Mouse (Mus musculus) embryonic facial prominence, embryonic 12.5 days (tissue): Measurements from ENCODE around the gene Dmrta2. TPM values are rescaled to one million over a fixed set of nuclear protein-coding genes. Genes with fewer than 3 reads are reported as not detected.

ENCODE experiments used
- ATAC-seq: fragments of 200-750 bp; cut with Nextera tagmentation; 2 replicates; pipeline ENCODE4 v1.8.0; 2017; ENCODE audit not compliant: insufficient number of reproducible peaks, insufficient read depth, low FRiP score, low TSS enrichment
- H3K27ac ChIP-seq: fragments of 300-500 bp; sonication (generic); 2 replicates; pipeline ENCODE4 v1.5.1; 2016; ENCODE audit warnings: mild to moderate bottlenecking
- H3K27me3 ChIP-seq: fragments of 300-500 bp; sonication (generic); 2 replicates; pipeline ENCODE4 v1.6.1; 2016; ENCODE audit warnings: mild to moderate bottlenecking, moderate library complexity
- H3K36me3 ChIP-seq: fragments of 300-500 bp; sonication (generic); 2 replicates; pipeline ENCODE4 v1.6.1; 2016; ENCODE audit warnings: mild to moderate bottlenecking
- H3K4me1 ChIP-seq: fragments of 300-500 bp; sonication (generic); 2 replicates; pipeline ENCODE4 v1.6.1; 2016
- H3K4me2 ChIP-seq: fragments of 300-500 bp; sonication (generic); replicated peaks from 2 replicates; pipeline ENCODE4 v1.6.1; 2016; ENCODE audit warnings: mild to moderate bottlenecking, moderate library complexity
- H3K4me3 ChIP-seq: fragments of 300-500 bp; sonication (generic); 2 replicates; pipeline ENCODE4 v1.5.1; 2016; ENCODE audit warnings: mild to moderate bottlenecking
- H3K9ac ChIP-seq: fragments of 300-500 bp; sonication (generic); 2 replicates; pipeline ENCODE4 v1.6.1; 2016; ENCODE audit warnings: mild to moderate bottlenecking, moderate library complexity
- H3K9me3 ChIP-seq: fragments of 300-500 bp; sonication (generic); 2 replicates; pipeline ENCODE4 v1.6.1; 2016; ENCODE audit warnings: mild to moderate bottlenecking, moderate library complexity
- WGBS: fragments of 180-500 bp; shearing (Covaris S2); methylation state at CpG from one replicate; pipeline ENCODE4 v1.1.7; 2016; 5-methylcytosine and 5-hydroxymethylcytosine counted together
- polyA plus RNA-seq: library from polyadenylated mRNA; unstranded; fragments of >200 nt; fragmentation: Nextera tagmentation; extraction: Ambion mirVana; gene quantifications from 2 replicates; pipeline ENCODE4 v1.2.1, GENCODE M21; 2016

Dmrta2 gene
- polyA plus RNA-seq = 1.2 and 1.4 TPM in 2 replicates

DNA sequence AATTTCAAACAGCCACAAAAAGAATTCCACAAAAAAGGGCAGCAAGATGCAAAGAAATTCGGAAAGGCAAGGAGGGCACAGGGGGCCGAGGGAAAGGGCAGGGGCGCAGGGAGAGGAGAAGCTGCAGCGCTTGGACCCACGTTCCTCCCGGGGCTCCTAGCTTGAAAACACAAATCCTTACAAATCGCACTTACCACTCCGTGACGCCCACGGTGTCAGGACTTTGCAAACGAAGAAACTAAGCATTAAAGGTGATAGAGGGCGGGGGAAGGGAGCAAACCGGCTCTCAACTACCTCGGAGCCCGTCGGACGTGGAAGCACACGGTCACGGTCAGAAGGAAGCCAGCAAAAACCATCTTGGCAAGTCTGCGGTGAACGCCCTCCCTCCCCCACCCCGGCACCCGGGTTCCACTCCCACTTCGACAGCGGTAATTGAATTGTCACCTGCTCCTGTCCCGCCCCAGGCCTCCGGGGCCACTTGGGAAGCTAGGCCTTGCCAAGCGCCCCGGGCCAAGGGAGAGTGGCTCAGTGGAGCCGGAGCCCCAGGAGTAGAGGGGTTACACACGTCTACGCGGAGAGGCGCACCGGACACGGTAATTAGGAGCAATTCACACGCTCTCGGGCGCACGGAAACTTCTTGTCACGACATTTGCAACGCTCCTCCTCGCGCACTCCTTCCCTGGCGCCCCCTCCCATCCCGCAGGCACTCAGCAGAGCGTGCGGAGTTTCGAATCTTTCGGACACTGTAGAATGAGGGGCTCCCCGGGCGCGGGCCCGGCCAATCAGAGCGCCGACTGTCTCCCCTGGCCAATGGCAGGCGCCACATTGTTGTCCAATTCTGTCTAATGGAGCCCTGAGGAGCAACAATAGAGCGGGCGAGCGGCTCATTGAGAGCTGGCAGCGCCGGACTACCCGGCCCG is at the start of gene Dmrta2:
Gene Dmrta2, plus strand, starts transcription at position 906 of the 920 bp plus-strand sequence.
- Histone ChIP-seq H3K4me2 (peak within 1 kb of the TSS; percentile 60), H3K4me3 (peak within 1 kb of the TSS; percentile 44), H3K36me3 (no peaks in the 10 kb centered on the region), H3K9me3 (no peaks in the 10 kb centered on the region), H3K9ac (peak within 1 kb of the TSS; percentile 33), H3K4me1 (peaks cover 27% of the 10 kb centered on the region), H3K27me3 (peaks cover 89% of the 10 kb centered on the region), H3K27ac (no peak within 1 kb of the TSS)
- ATAC-seq = peak; percentile 86
- under 1% methylated on average over 64 of the region's 64 CpGs for WGBS

GRCm38 (mm10) chr4:109929058-109929457 is 48.8 kb upstream of the Dmrta2 start:
- WGBS = 92% methylated on average over 1 of the region's 1 CpGs
- H3K4me3 ChIP-seq = no peak overlapping the region
- H3K36me3 ChIP-seq = no peaks in the 10 kb centered on the region
- H3K9ac ChIP-seq = no peak overlapping the region
- ATAC-seq = no peak
- H3K27me3 ChIP-seq = no peaks in the 10 kb centered on the region
- H3K9me3 ChIP-seq = no peaks in the 10 kb centered on the region
- no peak overlapping the region for H3K4me2 ChIP-seq
- no peak overlapping the region for H3K27ac ChIP-seq
- H3K4me1 ChIP-seq = no peaks in the 10 kb centered on the region

- 92% methylated on average over 1 of the region's 1 CpGs for WGBS
- Histone ChIP-seq H3K27me3 (no peaks in the 10 kb centered on the region), H3K4me1 (no peaks in the 10 kb centered on the region), H3K36me3 (no peaks in the 10 kb centered on the region), H3K4me3 (no peak overlapping the region), H3K9ac (no peak overlapping the region), H3K4me2 (no peak overlapping the region), H3K9me3 (no peaks in the 10 kb centered on the region), H3K27ac (no peak overlapping the region)
- ATAC-seq = no peak
These were observed 47.4 kb upstream of the Dmrta2 start for GRCm38 (mm10) chr4:109930445-109930844.

- WGBS = 83% methylated on average over 1 of the region's 1 CpGs
- Histone ChIP-seq H3K27me3 (no peaks in the 10 kb centered on the region), H3K27ac (no peak overlapping the region), H3K36me3 (no peaks in the 10 kb centered on the region), H3K9ac (no peak overlapping the region), H3K9me3 (no peaks in the 10 kb centered on the region), H3K4me1 (no peaks in the 10 kb centered on the region), H3K4me3 (no peak overlapping the region), H3K4me2 (no peak overlapping the region)
- ATAC-seq = no peak
These were observed 46.9 kb upstream of the Dmrta2 start for GRCm38 (mm10) chr4:109930935-109931334.

DNA sequence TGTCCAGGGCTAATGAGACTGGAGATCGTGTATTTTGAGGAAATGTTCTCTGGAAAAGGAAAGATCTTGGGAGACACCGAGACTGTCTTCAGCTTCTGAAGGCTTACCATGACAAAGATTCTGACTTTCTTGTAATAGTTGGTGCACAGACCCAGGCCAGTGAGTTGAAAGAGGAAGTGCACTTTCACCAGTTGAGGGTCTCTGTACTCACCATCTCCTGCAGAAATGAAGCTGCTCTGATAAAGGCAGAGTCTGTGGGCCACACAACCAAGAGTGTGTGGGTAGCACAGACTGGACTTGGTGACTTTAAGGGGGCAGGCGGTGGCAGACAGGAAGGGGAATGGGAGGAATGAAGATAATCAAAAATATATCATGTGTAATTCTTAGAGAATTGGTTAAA is 41.3 kb upstream of the Dmrta2 start:
- no peak overlapping the region for H3K4me2 ChIP-seq
- peaks cover 6% of the 10 kb centered on the region; the same call in 1 of the 2 replicates for H3K4me1 ChIP-seq
- no peaks in the 10 kb centered on the region for H3K36me3 ChIP-seq
- no peaks in the 10 kb centered on the region for H3K27me3 ChIP-seq
- H3K4me3 ChIP-seq = no peak overlapping the region
- H3K9ac ChIP-seq = no peak overlapping the region
- no peaks in the 10 kb centered on the region for H3K9me3 ChIP-seq
- ATAC-seq = no peak
- 92% methylated on average over 3 of the region's 3 CpGs for WGBS
- H3K27ac ChIP-seq = no peak overlapping the region

DNA sequence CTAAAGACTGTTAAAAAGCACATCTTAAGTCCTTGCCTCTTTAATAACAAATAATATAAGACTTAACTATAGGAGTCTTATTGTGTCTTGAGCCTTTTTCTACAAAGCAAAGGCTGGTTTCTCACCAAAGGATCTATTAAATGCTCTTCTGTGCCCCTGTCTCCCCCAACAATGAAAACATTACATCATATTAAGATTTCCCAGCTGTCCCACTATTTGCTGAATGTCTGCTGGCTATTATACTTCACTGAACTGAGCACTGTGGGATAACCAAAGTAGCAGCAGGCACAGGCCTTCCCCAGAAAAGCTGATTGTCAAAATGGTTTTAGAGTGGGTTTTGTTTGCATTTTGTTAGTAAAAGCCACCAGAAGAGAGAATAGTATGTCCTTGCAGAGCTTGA is 38.6 kb upstream of the Dmrta2 start:
- Histone ChIP-seq H3K4me2 (no peak overlapping the region), H3K9ac (no peak overlapping the region), H3K27ac (no peak overlapping the region), H3K9me3 (no peaks in the 10 kb centered on the region), H3K36me3 (no peaks in the 10 kb centered on the region), H3K4me1 (peaks cover 6% of the 10 kb centered on the region; the same call in 1 of the 2 replicates), H3K27me3 (no peaks in the 10 kb centered on the region), H3K4me3 (no peak overlapping the region)
- ATAC-seq = no peak

DNA sequence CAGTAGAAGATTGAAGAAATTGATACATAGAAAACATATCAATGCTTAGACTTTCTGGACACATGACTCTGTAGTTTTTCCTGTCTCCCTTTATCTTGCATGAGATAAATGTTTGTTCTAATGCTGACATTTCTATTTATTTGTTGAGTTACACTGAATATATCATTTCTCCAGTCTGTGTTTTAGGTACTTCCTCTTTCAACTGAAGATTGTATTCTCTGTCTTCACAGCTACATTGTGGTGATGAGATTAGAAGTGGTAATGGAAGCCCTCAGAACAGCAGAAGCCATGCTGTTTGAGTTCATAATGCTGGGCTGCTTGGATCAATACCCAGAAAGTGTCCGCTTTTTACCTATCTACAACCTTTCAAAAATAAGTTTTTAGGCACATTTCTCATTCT is 32.3 kb upstream of the Dmrta2 start:
- H3K4me2 ChIP-seq = no peak overlapping the region

GRCm38 (mm10) chr4:109949307-109949706 is 28.5 kb upstream of the Dmrta2 start:
- H3K27ac ChIP-seq = no peak overlapping the region
- H3K4me2 ChIP-seq = no peak overlapping the region
- 93% methylated on average over 3 of the region's 3 CpGs for WGBS
- no peak overlapping the region for H3K4me3 ChIP-seq
- H3K4me1 ChIP-seq = no peaks in the 10 kb centered on the region
- no peak for ATAC-seq
- no peaks in the 10 kb centered on the region for H3K36me3 ChIP-seq
- no peaks in the 10 kb centered on the region for H3K9me3 ChIP-seq
- H3K27me3 ChIP-seq = no peaks in the 10 kb centered on the region
- no peak overlapping the region for H3K9ac ChIP-seq

More for the DNA sequence above, 32.3 kb upstream of the Dmrta2 start:
- 95% methylated on average over 1 of the region's 1 CpGs for WGBS
- H3K27ac ChIP-seq = no peak overlapping the region
- no peaks in the 10 kb centered on the region for H3K36me3 ChIP-seq
- H3K4me3 ChIP-seq = no peak overlapping the region
- H3K9ac ChIP-seq = no peak overlapping the region
- no peak for ATAC-seq
- no peaks in the 10 kb centered on the region for H3K9me3 ChIP-seq
- H3K4me1 ChIP-seq = no peaks in the 10 kb centered on the region
- H3K27me3 ChIP-seq = no peaks in the 10 kb centered on the region

GRCm38 (mm10) chr4:109953509-109953908 is 24.3 kb upstream of the Dmrta2 start:
- no peak overlapping the region for H3K9ac ChIP-seq
- no peaks in the 10 kb centered on the region for H3K9me3 ChIP-seq
- no peak overlapping the region for H3K4me3 ChIP-seq
- H3K27ac ChIP-seq = no peak overlapping the region
- H3K36me3 ChIP-seq = no peaks in the 10 kb centered on the region
- H3K27me3 ChIP-seq = no peaks in the 10 kb centered on the region
- 0 out of 2 replicates have a peak, but pooled peaks cover 3% of the 10 kb centered on the region for H3K4me1 ChIP-seq
- 88% methylated on average over 1 of the region's 1 CpGs for WGBS
- H3K4me2 ChIP-seq = no peak overlapping the region
- ATAC-seq = no peak

DNA sequence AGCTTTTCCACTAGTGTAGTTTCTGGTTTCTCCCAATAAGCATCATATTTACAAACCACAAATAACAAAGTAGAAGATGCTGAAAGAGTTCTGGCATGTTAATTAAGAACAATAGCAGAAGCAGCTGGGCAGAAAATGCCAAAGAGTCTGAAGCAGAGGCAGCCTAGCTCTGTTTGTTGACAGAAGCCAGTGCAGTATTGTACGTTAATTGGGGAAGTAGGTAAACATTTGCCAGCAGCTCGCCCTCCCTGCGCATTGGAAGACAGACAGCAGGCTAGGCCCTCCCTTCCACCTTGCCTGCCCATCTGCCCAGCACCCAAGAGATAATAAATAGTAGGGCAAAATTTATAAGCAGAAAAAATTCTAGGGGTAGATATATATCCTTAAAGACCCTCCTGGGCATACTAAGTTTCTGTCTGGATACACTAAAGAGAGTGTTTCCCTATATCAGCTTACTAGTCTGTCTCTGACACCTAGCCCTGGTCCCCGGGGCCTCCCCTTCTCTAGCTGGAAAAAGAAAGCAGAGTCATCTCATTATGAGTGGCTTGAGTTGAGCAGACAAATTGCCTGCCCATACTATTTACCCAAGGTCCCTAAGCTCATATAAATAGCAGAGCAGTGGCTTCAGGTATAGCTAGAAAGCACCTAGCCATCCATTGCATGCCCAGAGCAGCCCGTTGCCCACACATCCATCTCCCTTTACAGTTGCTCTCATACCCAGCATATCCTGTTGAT is 17.5 kb upstream of the Dmrta2 start:
- H3K9me3 ChIP-seq = no peaks in the 10 kb centered on the region
- ATAC-seq = 0 out of 2 replicates have a peak, but pooled peaks have one; percentile 35
- H3K4me3 ChIP-seq = no peak overlapping the region
- WGBS = 57% methylated on average over 5 of the region's 5 CpGs
- no peak overlapping the region for H3K27ac ChIP-seq
- H3K9ac ChIP-seq = no peak overlapping the region
- H3K4me1 ChIP-seq = 0 out of 2 replicates have a peak, but pooled peaks cover 3% of the 10 kb centered on the region
- no peak overlapping the region for H3K4me2 ChIP-seq
- no peaks in the 10 kb centered on the region for H3K36me3 ChIP-seq
- no peaks in the 10 kb centered on the region for H3K27me3 ChIP-seq

DNA sequence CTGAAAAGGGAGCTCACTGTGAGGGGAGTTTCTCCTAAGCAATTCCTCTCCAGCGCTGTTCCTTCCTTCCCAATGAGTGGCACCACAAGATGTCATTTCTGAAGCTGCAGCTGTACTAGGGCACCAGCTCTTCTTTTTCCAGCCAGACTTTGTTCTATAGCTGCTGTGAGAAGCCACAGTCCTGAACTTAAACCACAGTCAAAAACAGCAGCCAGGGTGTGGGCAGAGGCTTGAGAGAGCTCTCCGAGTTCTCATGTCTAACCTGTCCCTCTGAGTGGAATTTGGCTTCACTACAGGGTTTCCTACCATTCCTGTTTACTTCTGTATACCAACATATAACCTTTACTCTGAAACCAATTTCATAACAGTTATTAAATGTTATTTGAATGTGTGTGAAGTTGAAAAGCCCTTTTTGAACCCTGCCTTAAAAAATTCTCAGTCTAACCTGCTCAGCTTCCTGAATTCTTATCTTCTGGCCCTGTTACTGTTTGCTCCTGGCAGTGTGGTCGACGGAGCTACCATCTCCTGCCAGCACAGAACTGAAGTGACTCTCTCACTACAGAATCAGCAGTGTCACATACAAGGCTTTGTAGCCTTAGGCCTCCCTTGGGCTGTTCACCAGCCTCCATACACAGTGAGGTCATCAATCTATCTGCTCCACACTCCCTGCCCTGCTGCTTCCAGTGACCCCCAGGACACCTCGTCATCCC is 14.1 kb upstream of the Dmrta2 start:
- Histone ChIP-seq H3K36me3 (no peaks in the 10 kb centered on the region), H3K9me3 (no peaks in the 10 kb centered on the region), H3K27me3 (no peaks in the 10 kb centered on the region), H3K27ac (no peak overlapping the region), H3K4me3 (no peak overlapping the region), H3K4me1 (no peaks in the 10 kb centered on the region), H3K9ac (no peak overlapping the region), H3K4me2 (no peak overlapping the region)
- ATAC-seq = no peak
- WGBS = 90% methylated on average over 5 of the region's 5 CpGs
